Mouse (Mus musculus): ENCODE measurements around the gene Pik3r3. TPM values are rescaled to one million over a fixed set of nuclear protein-coding genes. Genes with fewer than 3 reads are reported as not detected.
"Not testable (repeated sequence)": the region's sequence is repeated elsewhere in the genome, so short reads cannot be mapped to it uniquely, and the experiment has no call there.

Gene Pik3r3
- polyA plus RNA-seq, 1 experiment from 2014 or later = 27.6 TPM

DNA sequence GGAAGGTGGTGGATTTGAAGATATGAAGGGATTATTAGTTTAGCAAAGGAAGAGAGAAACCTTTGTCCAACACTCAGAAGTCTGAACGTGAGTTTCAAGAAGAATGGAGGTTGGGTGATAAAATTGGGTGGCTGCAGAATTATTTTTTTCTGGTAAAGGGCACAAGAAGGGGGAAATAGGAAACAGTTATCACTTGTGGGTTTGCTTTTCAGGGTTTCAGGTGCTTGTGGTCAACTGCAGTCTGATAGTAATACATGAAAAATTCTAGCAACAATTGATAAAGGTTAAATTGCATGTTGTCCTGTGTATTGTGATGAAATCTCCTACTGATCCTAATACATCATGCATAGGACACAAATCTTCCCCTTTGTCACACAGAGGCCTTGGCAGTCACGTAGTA is 22.8 kb downstream of the Pik3r3 start:
- no peak overlapping the region for H3K27ac ChIP-seq (ENCODE audit: low read depth, low read length)
- H3K4me1 ChIP-seq (ENCODE audit: control insufficient read depth, insufficient read depth, low read length) = no peaks in the 10 kb centered on the region
- no peak for ATAC-seq (ENCODE audit: low FRiP score, low TSS enrichment)

GRCm38 (mm10) chr4:116245926-116246325 is 24.5 kb downstream of the Pik3r3 start:
- H3K27me3 ChIP-seq (ENCODE audit: control insufficient read depth, insufficient read depth, low read length); ATAC-seq (ENCODE audit: low FRiP score, low TSS enrichment); H3K27ac ChIP-seq (ENCODE audit: low read depth, low read length); H3K36me3 ChIP-seq (ENCODE audit: control insufficient read depth, insufficient read depth, low read length); H3K4me1 ChIP-seq (ENCODE audit: control insufficient read depth, insufficient read depth, low read length); H3K9me3 ChIP-seq (ENCODE audit: control insufficient read depth, low read length); H3K4me2 ChIP-seq (replicated peaks; ENCODE audit: low read depth, low read length); H3K4me3 ChIP-seq (ENCODE audit: low read length); H3K9ac ChIP-seq (ENCODE audit: low read depth, low read length): not testable (repeated sequence)
- 44% methylated on average over 3 of the region's 3 CpGs for WGBS

More for the DNA sequence above, 22.8 kb downstream of the Pik3r3 start:
- Histone ChIP-seq H3K9ac (ENCODE audit: low read depth, low read length) (no peak overlapping the region), H3K36me3 (ENCODE audit: control insufficient read depth, insufficient read depth, low read length) (no peaks in the 10 kb centered on the region), H3K9me3 (ENCODE audit: control insufficient read depth, low read length) (no peaks in the 10 kb centered on the region), H3K4me2 (replicated peaks; ENCODE audit: low read depth, low read length) (no peak overlapping the region), H3K4me3 (ENCODE audit: low read length) (no peak overlapping the region), H3K27me3 (ENCODE audit: control insufficient read depth, insufficient read depth, low read length) (no peaks in the 10 kb centered on the region)
- 80% methylated on average over 2 of the region's 2 CpGs for WGBS

GRCm38 (mm10) chr4:116249986-116250385 is 28.6 kb downstream of the Pik3r3 start:
- H3K4me3 ChIP-seq (ENCODE audit: low read length) = no peak overlapping the region
- no peak overlapping the region for H3K4me2 ChIP-seq (replicated peaks; ENCODE audit: low read depth, low read length)
- 91% methylated on average over 3 of the region's 3 CpGs for WGBS
- H3K9me3 ChIP-seq (ENCODE audit: control insufficient read depth, low read length) = no peaks in the 10 kb centered on the region
- no peak overlapping the region for H3K27ac ChIP-seq (ENCODE audit: low read depth, low read length)
- no peak for ATAC-seq (ENCODE audit: low FRiP score, low TSS enrichment)
- H3K36me3 ChIP-seq (ENCODE audit: control insufficient read depth, insufficient read depth, low read length) = no peaks in the 10 kb centered on the region
- H3K27me3 ChIP-seq (ENCODE audit: control insufficient read depth, insufficient read depth, low read length) = no peaks in the 10 kb centered on the region
- H3K4me1 ChIP-seq (ENCODE audit: control insufficient read depth, insufficient read depth, low read length) = no peaks in the 10 kb centered on the region
- no peak overlapping the region for H3K9ac ChIP-seq (ENCODE audit: low read depth, low read length)

- no peak for ATAC-seq (ENCODE audit: low FRiP score, low TSS enrichment)
- Histone ChIP-seq H3K4me3 (ENCODE audit: low read length) (no peak overlapping the region), H3K4me1 (ENCODE audit: control insufficient read depth, insufficient read depth, low read length) (no peaks in the 10 kb centered on the region), H3K9ac (ENCODE audit: low read depth, low read length) (no peak overlapping the region), H3K4me2 (replicated peaks; ENCODE audit: low read depth, low read length) (no peak overlapping the region), H3K27ac (ENCODE audit: low read depth, low read length) (no peak overlapping the region), H3K36me3 (ENCODE audit: control insufficient read depth, insufficient read depth, low read length) (peaks cover 20% of the 10 kb centered on the region; the same call in 1 of the 2 replicates), H3K9me3 (ENCODE audit: control insufficient read depth, low read length) (no peaks in the 10 kb centered on the region), H3K27me3 (ENCODE audit: control insufficient read depth, insufficient read depth, low read length) (no peaks in the 10 kb centered on the region)
- 95% methylated on average over 6 of the region's 6 CpGs for WGBS
Measured at GRCm38 (mm10) chr4:116268220-116268619, 46.8 kb downstream of the Pik3r3 start.

GRCm38 (mm10) chr4:116282211-116282610 is 60.8 kb downstream of the Pik3r3 start:
- no peaks in the 10 kb centered on the region for H3K27me3 ChIP-seq (ENCODE audit: control insufficient read depth, insufficient read depth, low read length)
- H3K4me2 ChIP-seq (replicated peaks; ENCODE audit: low read depth, low read length) = no peak overlapping the region
- H3K27ac ChIP-seq (ENCODE audit: low read depth, low read length) = no peak overlapping the region
- no peak for ATAC-seq (ENCODE audit: low FRiP score, low TSS enrichment)
- WGBS = 70% methylated on average over 2 of the region's 2 CpGs
- no peak overlapping the region for H3K4me3 ChIP-seq (ENCODE audit: low read length)
- peaks cover 14% of the 10 kb centered on the region; the same call in 1 of the 2 replicates for H3K36me3 ChIP-seq (ENCODE audit: control insufficient read depth, insufficient read depth, low read length)
- H3K4me1 ChIP-seq (ENCODE audit: control insufficient read depth, insufficient read depth, low read length) = no peaks in the 10 kb centered on the region
- H3K9ac ChIP-seq (ENCODE audit: low read depth, low read length) = no peak overlapping the region
- no peaks in the 10 kb centered on the region for H3K9me3 ChIP-seq (ENCODE audit: control insufficient read depth, low read length)

DNA sequence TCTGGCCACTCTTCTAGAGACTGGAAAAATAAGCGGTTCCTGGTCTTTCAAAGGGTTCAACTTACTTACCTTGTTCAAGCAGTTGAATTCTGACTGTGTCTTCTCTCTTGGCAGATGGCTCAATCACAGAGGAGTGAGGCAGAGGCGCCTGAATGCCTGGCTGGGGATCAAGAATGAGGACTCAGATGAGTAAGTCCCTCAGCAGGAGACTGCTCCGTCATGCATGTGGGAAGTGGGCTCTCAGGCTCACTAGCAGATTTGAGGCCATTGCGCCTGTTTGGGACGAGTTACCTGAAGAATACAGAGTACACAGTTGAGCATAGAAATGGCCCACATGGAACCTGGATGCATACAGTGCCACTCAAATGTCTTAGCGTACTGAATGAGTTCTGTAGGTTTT is 70.1 kb downstream of the Pik3r3 start:
- 96% methylated on average over 6 of the region's 6 CpGs for WGBS

GRCm38 (mm10) chr4:116293296-116293695 is 71.9 kb downstream of the Pik3r3 start:
- Histone ChIP-seq H3K27me3 (ENCODE audit: control insufficient read depth, insufficient read depth, low read length) (no peaks in the 10 kb centered on the region), H3K27ac (ENCODE audit: low read depth, low read length) (no peak overlapping the region), H3K4me2 (replicated peaks; ENCODE audit: low read depth, low read length) (no peak overlapping the region), H3K9ac (ENCODE audit: low read depth, low read length) (no peak overlapping the region), H3K36me3 (ENCODE audit: control insufficient read depth, insufficient read depth, low read length) (peaks cover 35% of the 10 kb centered on the region), H3K9me3 (ENCODE audit: control insufficient read depth, low read length) (no peaks in the 10 kb centered on the region), H3K4me1 (ENCODE audit: control insufficient read depth, insufficient read depth, low read length) (no peaks in the 10 kb centered on the region), H3K4me3 (ENCODE audit: low read length) (no peak overlapping the region)
- WGBS = 88% methylated on average over 12 of the region's 12 CpGs
- no peak for ATAC-seq (ENCODE audit: low FRiP score, low TSS enrichment)

More for the DNA sequence above, 70.1 kb downstream of the Pik3r3 start:
- H3K27ac ChIP-seq (ENCODE audit: low read depth, low read length) = no peak overlapping the region
- H3K9ac ChIP-seq (ENCODE audit: low read depth, low read length) = no peak overlapping the region
- no peak overlapping the region for H3K4me3 ChIP-seq (ENCODE audit: low read length)
- H3K4me1 ChIP-seq (ENCODE audit: control insufficient read depth, insufficient read depth, low read length) = no peaks in the 10 kb centered on the region
- H3K4me2 ChIP-seq (replicated peaks; ENCODE audit: low read depth, low read length) = no peak overlapping the region
- H3K27me3 ChIP-seq (ENCODE audit: control insufficient read depth, insufficient read depth, low read length) = no peaks in the 10 kb centered on the region
- peaks cover 46% of the 10 kb centered on the region for H3K36me3 ChIP-seq (ENCODE audit: control insufficient read depth, insufficient read depth, low read length)
- H3K9me3 ChIP-seq (ENCODE audit: control insufficient read depth, low read length) = no peaks in the 10 kb centered on the region
- no peak for ATAC-seq (ENCODE audit: low FRiP score, low TSS enrichment)

- Histone ChIP-seq H3K36me3 (ENCODE audit: control insufficient read depth, insufficient read depth, low read length) (peaks cover 16% of the 10 kb centered on the region), H3K9ac (ENCODE audit: low read depth, low read length) (no peak overlapping the region), H3K9me3 (ENCODE audit: control insufficient read depth, low read length) (no peaks in the 10 kb centered on the region), H3K4me1 (ENCODE audit: control insufficient read depth, insufficient read depth, low read length) (no peaks in the 10 kb centered on the region), H3K4me3 (ENCODE audit: low read length) (no peak overlapping the region), H3K4me2 (replicated peaks; ENCODE audit: low read depth, low read length) (no peak overlapping the region), H3K27ac (ENCODE audit: low read depth, low read length) (no peak overlapping the region), H3K27me3 (ENCODE audit: control insufficient read depth, insufficient read depth, low read length) (no peaks in the 10 kb centered on the region)
- no peak for ATAC-seq (ENCODE audit: low FRiP score, low TSS enrichment)
- 41% methylated on average over 4 of the region's 4 CpGs for WGBS
Measured at GRCm38 (mm10) chr4:116300878-116301355, 79.5 kb downstream of the Pik3r3 start.

DNA sequence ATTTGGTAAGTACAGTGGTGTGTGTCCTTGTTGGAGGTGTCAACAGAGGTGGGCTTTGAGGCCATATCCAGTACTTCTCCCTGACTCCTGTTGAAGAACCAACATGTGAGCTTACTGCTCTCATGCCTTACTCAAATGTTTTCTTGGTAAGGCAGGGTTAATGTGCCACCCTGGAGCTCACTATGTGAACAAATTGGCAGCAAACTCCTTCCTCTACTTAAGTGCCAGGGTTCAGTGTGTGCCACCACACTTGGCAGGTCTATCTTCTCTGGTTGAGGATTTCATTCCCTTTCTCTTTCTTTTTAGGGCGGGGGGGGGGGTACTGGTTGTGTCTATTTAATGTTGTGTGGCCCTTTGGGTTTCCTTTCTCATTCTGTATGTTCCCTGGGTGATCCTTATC is 83.1 kb downstream of the Pik3r3 start:
- H3K4me2 ChIP-seq (replicated peaks; ENCODE audit: low read depth, low read length) = no peak overlapping the region
- peaks cover 34% of the 10 kb centered on the region for H3K36me3 ChIP-seq (ENCODE audit: control insufficient read depth, insufficient read depth, low read length)
- H3K27ac ChIP-seq (ENCODE audit: low read depth, low read length) = no peak overlapping the region
- WGBS = 6% methylated on average over 1 of the region's 1 CpGs
- no peaks in the 10 kb centered on the region for H3K27me3 ChIP-seq (ENCODE audit: control insufficient read depth, insufficient read depth, low read length)
- no peaks in the 10 kb centered on the region for H3K9me3 ChIP-seq (ENCODE audit: control insufficient read depth, low read length)
- H3K4me3 ChIP-seq (ENCODE audit: low read length) = no peak overlapping the region
- H3K4me1 ChIP-seq (ENCODE audit: control insufficient read depth, insufficient read depth, low read length) = no peaks in the 10 kb centered on the region
- no peak for ATAC-seq (ENCODE audit: low FRiP score, low TSS enrichment)
- no peak overlapping the region for H3K9ac ChIP-seq (ENCODE audit: low read depth, low read length)

All from kidney, embryonic 14.5 days (tissue).